Mouse (Mus musculus): ENCODE measurements around the gene Stard13. TPM values are rescaled to one million over a fixed set of nuclear protein-coding genes. Genes with fewer than 3 reads are reported as not detected.
A peak's percentile ranks its signal among the peaks of the same experiment; 100 is the strongest.

Gene Stard13
- polyA plus RNA-seq, 1 experiment from 2014 or later: 4.2 TPM

DNA sequence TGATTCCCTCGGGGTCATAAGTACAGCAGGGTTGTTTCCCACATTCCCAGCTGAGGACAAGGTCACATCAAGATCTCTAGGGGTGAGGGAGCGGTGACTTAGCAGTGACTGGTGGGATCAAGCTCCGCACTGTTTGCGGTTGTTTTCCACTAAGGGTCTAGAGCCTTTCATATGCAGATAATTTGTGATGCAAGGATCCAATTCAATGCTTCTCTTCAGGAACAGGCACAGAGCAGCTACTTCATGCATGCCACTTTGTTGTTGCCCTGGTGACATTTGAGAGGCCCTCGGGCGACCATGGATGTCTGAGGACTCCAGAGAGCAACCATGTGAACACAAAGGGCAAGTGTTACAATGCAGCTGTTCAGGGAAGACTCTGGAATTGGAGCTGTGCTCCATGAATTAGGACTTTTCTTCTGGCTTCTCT is 14.9 kb downstream of the Stard13 start:
- peak overlapping the region; percentile 44; the same call in 1 of the 2 replicates for H3K27ac ChIP-seq (replicated peaks)
- no peak overlapping the region for H3K4me3 ChIP-seq
- peak; percentile 65 for DNase-seq (ENCODE audit: low spot score)
- 21% methylated on average over 6 of the region's 6 CpGs for WGBS
- H3K36me3 ChIP-seq (replicated peaks): no peaks in the 10 kb centered on the region
- H3K9me3 ChIP-seq: no peaks in the 10 kb centered on the region
- no peaks in the 10 kb centered on the region for H3K27me3 ChIP-seq (replicated peaks; ENCODE audit: low read depth, poor library complexity, severe bottlenecking)
- H3K4me1 ChIP-seq: peaks cover 25% of the 10 kb centered on the region

GRCm38 (mm10) chr5:151213097-151213496 is 20.5 kb downstream of the Stard13 start:
- DNase-seq (ENCODE audit: low spot score): no peak
- Histone ChIP-seq H3K36me3 (replicated peaks) (no peaks in the 10 kb centered on the region), H3K4me1 (peaks cover 14% of the 10 kb centered on the region), H3K27me3 (replicated peaks; ENCODE audit: low read depth, poor library complexity, severe bottlenecking) (no peaks in the 10 kb centered on the region), H3K27ac (replicated peaks) (no peak overlapping the region), H3K4me3 (no peak overlapping the region), H3K9me3 (no peaks in the 10 kb centered on the region)
- WGBS: 92% methylated on average over 3 of the region's 3 CpGs

GRCm38 (mm10) chr5:151210869-151211268 is 22.8 kb downstream of the Stard13 start:
- Histone ChIP-seq H3K36me3 (replicated peaks) (no peaks in the 10 kb centered on the region), H3K4me1 (no peaks in the 10 kb centered on the region), H3K27me3 (replicated peaks; ENCODE audit: low read depth, poor library complexity, severe bottlenecking) (no peaks in the 10 kb centered on the region), H3K27ac (replicated peaks) (no peak overlapping the region), H3K9me3 (no peaks in the 10 kb centered on the region), H3K4me3 (no peak overlapping the region)
- WGBS: 87% methylated on average over 1 of the region's 1 CpGs
- DNase-seq (ENCODE audit: low spot score): no peak

DNA sequence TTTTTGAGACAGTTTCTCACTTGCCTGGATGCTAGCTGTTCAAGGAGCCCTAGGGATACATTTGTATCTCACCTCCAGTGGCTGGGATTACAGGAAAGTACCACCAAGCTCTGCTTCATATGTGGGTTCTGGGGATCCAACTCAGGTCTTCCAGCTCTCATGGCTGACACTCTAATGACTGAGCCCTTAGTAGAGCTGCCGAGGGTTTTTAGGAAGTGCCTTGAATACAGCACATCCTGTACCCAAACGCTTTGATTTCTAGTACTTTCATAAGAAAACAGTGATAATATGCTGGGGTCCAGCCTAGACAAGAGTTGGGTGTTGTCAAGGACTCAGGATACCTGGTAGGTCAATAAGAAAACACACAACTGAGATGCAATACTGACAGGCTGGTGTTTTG is 23.6 kb downstream of the Stard13 start:
- H3K4me3 ChIP-seq: no peak overlapping the region
- WGBS: 88% methylated on average over 2 of the region's 2 CpGs
- no peaks in the 10 kb centered on the region for H3K27me3 ChIP-seq (replicated peaks; ENCODE audit: low read depth, poor library complexity, severe bottlenecking)
- DNase-seq (ENCODE audit: low spot score): no peak
- no peaks in the 10 kb centered on the region for H3K36me3 ChIP-seq (replicated peaks)
- no peaks in the 10 kb centered on the region for H3K4me1 ChIP-seq
- H3K9me3 ChIP-seq: no peaks in the 10 kb centered on the region
- no peak overlapping the region for H3K27ac ChIP-seq (replicated peaks)

DNA sequence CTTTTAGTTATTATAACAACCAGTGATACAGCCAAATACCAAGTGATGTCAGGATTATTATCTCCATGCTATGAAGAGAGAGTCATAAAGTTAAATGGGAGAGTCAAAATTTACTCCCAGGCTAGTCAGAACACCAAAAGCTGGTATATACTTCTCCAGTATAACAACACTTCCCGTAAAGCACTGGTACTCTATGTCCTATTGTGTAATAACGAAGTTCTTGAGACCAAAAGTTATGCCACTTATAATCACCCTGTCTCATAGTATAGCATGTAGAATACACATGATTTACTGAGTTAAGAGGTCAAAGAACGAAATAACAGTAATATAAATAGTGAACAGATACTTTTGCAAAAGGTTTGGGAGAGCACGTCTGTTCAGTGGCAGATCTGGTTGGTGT is 28.6 kb downstream of the Stard13 start:
- H3K9me3 ChIP-seq: no peaks in the 10 kb centered on the region
- no peaks in the 10 kb centered on the region for H3K27me3 ChIP-seq (replicated peaks; ENCODE audit: low read depth, poor library complexity, severe bottlenecking)
- H3K4me3 ChIP-seq: no peak overlapping the region
- WGBS: 90% methylated on average over 4 of the region's 4 CpGs
- DNase-seq (ENCODE audit: low spot score): no peak
- no peaks in the 10 kb centered on the region for H3K36me3 ChIP-seq (replicated peaks)
- H3K27ac ChIP-seq (replicated peaks): no peak overlapping the region
- H3K4me1 ChIP-seq: no peaks in the 10 kb centered on the region

DNA sequence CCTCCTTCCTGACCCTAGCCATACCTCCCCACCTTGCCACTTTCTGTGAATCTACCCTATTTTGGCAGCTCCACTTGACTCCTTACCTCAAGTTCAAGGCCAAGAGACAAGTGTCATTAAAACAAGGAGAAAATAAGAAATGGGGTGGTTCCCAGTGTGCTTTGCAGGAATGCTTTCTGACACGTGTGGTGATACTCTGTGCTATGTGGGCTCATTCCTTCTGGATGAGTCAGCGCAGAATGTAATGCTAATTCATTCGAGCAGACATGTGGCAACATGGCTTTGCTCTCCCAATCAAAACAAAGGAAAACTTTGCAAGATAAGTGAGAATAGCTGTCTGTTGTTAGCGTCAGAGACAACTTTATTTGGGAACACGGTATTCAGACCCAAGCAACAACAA is 30.7 kb downstream of the Stard13 start:
- DNase-seq (ENCODE audit: low spot score): no peak
- WGBS: 69% methylated on average over 5 of the region's 5 CpGs

DNA sequence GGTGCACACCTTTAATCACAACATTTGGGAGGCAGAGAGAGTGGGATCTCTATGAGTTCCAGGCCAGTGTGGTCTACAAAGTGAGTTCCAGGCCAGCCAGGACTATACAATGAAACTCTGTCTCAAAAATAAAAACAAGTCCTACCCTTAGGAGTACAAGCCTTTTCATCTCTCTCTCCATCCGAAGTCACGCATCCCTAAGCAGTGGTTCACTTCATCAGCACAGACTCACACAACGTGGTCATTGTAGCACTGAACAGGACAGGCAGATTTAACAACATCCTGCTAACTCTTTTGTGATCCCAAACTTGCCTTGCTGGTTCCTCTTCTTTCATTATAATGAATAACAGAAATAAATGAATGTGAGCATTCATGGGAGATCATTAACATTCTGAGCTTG is 32.4 kb downstream of the Stard13 start:
- no peak overlapping the region for H3K4me3 ChIP-seq
- H3K27me3 ChIP-seq (replicated peaks; ENCODE audit: low read depth, poor library complexity, severe bottlenecking): no peaks in the 10 kb centered on the region
- no peaks in the 10 kb centered on the region for H3K4me1 ChIP-seq
- no peaks in the 10 kb centered on the region for H3K36me3 ChIP-seq (replicated peaks)
- WGBS: 58% methylated on average over 3 of the region's 3 CpGs
- H3K9me3 ChIP-seq: no peaks in the 10 kb centered on the region
- DNase-seq (ENCODE audit: low spot score): no peak
- no peak overlapping the region for H3K27ac ChIP-seq (replicated peaks)

More for the DNA sequence above, 30.7 kb downstream of the Stard13 start:
- no peaks in the 10 kb centered on the region for H3K9me3 ChIP-seq
- no peaks in the 10 kb centered on the region for H3K36me3 ChIP-seq (replicated peaks)
- no peak overlapping the region for H3K27ac ChIP-seq (replicated peaks)
- no peaks in the 10 kb centered on the region for H3K27me3 ChIP-seq (replicated peaks; ENCODE audit: low read depth, poor library complexity, severe bottlenecking)
- no peak overlapping the region for H3K4me3 ChIP-seq
- no peaks in the 10 kb centered on the region for H3K4me1 ChIP-seq

DNA sequence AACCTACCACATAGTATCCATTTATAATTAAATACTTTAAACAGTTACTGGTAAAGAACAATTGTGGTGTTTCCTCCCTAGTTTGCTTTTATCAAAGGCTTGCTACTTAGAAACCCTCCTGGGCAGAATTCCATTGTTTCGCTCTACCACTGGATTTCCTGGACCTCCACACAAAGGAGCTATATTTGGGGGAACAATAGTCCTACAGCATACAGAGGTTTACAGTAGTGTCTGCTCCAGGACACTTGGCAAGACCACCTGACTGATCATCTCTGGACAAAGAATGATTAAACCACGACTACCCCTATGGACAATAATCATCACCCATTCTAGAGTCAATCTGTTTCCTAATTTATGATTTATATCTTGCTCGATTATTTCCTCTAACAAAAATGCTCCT is 34.4 kb downstream of the Stard13 start:
- WGBS: 86% methylated on average over 3 of the region's 3 CpGs
- H3K9me3 ChIP-seq: no peaks in the 10 kb centered on the region
- H3K4me1 ChIP-seq: 0 out of 2 replicates have a peak, but pooled peaks cover 2% of the 10 kb centered on the region
- H3K27me3 ChIP-seq (replicated peaks; ENCODE audit: low read depth, poor library complexity, severe bottlenecking): no peaks in the 10 kb centered on the region
- H3K4me3 ChIP-seq: no peak overlapping the region
- H3K27ac ChIP-seq (replicated peaks): no peak overlapping the region
- no peaks in the 10 kb centered on the region for H3K36me3 ChIP-seq (replicated peaks)
- DNase-seq (ENCODE audit: low spot score): no peak

DNA sequence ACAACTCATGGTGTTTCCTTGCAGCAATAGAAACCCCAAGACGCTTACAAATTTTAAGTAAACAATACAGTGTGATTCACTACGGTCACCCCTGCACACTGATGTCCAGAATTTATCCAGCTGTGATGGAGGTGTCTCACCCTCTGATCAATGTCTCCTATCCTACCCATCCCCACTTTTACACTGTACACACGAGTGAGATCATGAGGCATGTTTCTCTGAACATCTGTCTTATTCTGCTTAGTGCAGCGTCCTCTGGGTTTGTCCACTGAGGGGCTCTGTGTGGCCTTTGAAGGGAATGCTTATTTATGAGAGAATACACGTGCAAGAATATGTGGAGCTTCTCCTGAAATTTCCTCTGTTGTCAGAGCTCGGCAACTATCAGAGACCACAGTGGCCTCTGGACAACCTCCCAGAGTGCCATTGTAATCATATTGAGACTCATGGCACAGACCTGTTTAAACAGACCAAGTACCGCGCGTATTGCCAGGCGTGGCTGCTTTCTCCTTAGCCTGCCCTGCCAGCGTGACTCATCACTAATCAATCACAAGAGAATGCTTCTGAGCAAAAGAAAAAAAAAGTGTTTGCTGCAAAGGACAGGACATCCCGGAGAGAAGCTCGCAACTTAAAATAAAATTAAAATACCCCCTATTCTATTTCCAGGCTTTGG is 36.9 kb downstream of the Stard13 start:
- H3K4me1 ChIP-seq: peaks cover 10% of the 10 kb centered on the region
- no peaks in the 10 kb centered on the region for H3K36me3 ChIP-seq (replicated peaks)
- DNase-seq (ENCODE audit: low spot score): no peak
- H3K4me3 ChIP-seq: no peak overlapping the region
- H3K9me3 ChIP-seq: no peaks in the 10 kb centered on the region
- H3K27ac ChIP-seq (replicated peaks): no peak overlapping the region
- 79% methylated on average over 13 of the region's 13 CpGs for WGBS
- H3K27me3 ChIP-seq (replicated peaks; ENCODE audit: low read depth, poor library complexity, severe bottlenecking): no peaks in the 10 kb centered on the region

DNA sequence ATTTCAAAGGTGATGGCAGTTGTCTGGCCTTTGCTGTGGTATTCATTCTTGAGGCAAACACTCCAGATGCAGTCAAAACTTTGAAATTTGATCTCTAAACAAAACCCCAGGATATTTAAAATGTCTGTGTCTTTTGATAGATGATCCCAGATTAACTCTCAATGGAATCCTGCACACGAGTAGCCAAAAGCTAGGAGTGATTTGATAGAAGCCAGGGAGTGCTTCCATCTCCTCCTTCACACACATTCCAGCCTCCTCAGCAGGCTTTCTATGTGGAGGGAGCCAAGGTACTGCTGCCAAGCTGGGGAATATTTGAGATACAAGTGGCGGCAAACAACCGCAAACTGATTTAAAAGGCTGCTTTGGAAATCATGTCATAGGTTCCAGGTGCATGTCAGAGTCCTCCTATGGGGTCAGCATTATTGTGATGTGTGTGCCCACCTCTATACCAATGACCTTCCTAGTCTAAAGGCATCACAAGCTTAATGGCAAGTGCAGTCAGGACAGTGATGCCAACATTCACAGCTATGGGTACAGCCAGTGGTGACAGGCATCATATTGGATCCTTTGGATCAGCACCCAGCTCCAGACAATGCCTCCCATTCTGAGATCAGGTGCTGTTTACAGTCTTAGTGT is 39.6 kb downstream of the Stard13 start:
- H3K9me3 ChIP-seq: no peaks in the 10 kb centered on the region
- no peaks in the 10 kb centered on the region for H3K36me3 ChIP-seq (replicated peaks)
- no peak overlapping the region for H3K27ac ChIP-seq (replicated peaks)
- H3K4me3 ChIP-seq: no peak overlapping the region
- DNase-seq (ENCODE audit: low spot score): no peak
- H3K4me1 ChIP-seq: peaks cover 22% of the 10 kb centered on the region
- 67% methylated on average over 3 of the region's 3 CpGs for WGBS
- no peaks in the 10 kb centered on the region for H3K27me3 ChIP-seq (replicated peaks; ENCODE audit: low read depth, poor library complexity, severe bottlenecking)

DNA sequence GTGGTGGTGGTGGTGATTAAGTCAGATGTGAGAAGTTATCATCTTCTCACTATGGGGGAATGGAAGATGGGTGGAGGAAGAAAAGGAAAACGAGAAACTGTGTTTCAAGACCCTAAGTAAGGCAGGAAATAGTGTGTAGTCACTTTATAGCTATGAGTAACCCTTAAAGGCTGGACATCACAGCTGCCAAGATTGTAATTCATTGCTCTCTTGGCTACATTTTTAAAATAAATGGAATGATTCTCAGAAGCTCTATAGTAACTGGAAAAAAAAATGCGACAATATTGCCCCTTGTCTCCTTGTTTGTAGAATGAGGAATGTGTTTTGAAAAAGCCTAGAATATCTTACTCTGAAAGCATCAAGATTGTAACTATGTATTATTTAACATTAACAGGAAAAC is 41.4 kb downstream of the Stard13 start:
- DNase-seq (ENCODE audit: low spot score): no peak
- H3K4me3 ChIP-seq: no peak overlapping the region
- H3K27me3 ChIP-seq (replicated peaks; ENCODE audit: low read depth, poor library complexity, severe bottlenecking): no peaks in the 10 kb centered on the region
- no peak overlapping the region for H3K27ac ChIP-seq (replicated peaks)
- no peaks in the 10 kb centered on the region for H3K36me3 ChIP-seq (replicated peaks)
- 84% methylated on average over 2 of the region's 2 CpGs for WGBS
- H3K9me3 ChIP-seq: no peaks in the 10 kb centered on the region
- H3K4me1 ChIP-seq: peaks cover 22% of the 10 kb centered on the region

DNA sequence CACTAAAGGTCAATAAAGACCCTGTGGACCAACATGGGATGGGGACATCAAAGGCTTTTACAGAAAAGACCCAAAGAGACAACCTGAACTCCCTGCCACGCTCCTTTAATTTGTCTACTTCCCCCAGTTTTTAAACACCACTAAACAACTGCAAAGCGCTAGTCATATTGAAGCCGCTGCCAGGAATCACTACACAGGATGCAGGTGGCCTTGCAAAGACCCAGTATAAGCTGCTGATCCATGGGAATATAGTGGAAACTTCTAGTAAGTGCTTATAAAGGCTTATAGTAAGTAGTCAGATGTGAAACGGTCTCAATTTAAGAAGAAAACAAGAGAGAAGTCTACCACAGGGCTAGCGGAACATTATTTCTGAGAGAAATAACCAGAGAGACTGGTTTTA is 42.9 kb downstream of the Stard13 start:
- H3K36me3 ChIP-seq (replicated peaks): no peaks in the 10 kb centered on the region
- no peaks in the 10 kb centered on the region for H3K9me3 ChIP-seq
- 71% methylated on average over 5 of the region's 5 CpGs for WGBS
- H3K4me3 ChIP-seq: no peak overlapping the region
- H3K4me1 ChIP-seq: peaks cover 22% of the 10 kb centered on the region
- H3K27ac ChIP-seq (replicated peaks): no peak overlapping the region
- no peak for DNase-seq (ENCODE audit: low spot score)
- H3K27me3 ChIP-seq (replicated peaks; ENCODE audit: low read depth, poor library complexity, severe bottlenecking): no peaks in the 10 kb centered on the region

GRCm38 (mm10) chr5:151189789-151190378 is 43.8 kb downstream of the Stard13 start:
- peak; percentile 87 for DNase-seq (ENCODE audit: low spot score)
- no peaks in the 10 kb centered on the region for H3K36me3 ChIP-seq (replicated peaks)
- H3K4me3 ChIP-seq: peak overlapping the region; percentile 67
- H3K27ac ChIP-seq (replicated peaks): peak overlapping the region; percentile 60
- H3K4me1 ChIP-seq: peaks cover 30% of the 10 kb centered on the region
- no peaks in the 10 kb centered on the region for H3K9me3 ChIP-seq
- WGBS: 2% methylated on average over 27 of the region's 27 CpGs
- no peaks in the 10 kb centered on the region for H3K27me3 ChIP-seq (replicated peaks; ENCODE audit: low read depth, poor library complexity, severe bottlenecking)
